Mouse (Mus musculus): Measurements from ENCODE around the gene Olfr160. TPM values are rescaled to one million over a fixed set of nuclear protein-coding genes. Genes with fewer than 3 reads are reported as not detected.

Gene Olfr160
- polyA plus RNA-seq, 1 experiment, result not detected

DNA sequence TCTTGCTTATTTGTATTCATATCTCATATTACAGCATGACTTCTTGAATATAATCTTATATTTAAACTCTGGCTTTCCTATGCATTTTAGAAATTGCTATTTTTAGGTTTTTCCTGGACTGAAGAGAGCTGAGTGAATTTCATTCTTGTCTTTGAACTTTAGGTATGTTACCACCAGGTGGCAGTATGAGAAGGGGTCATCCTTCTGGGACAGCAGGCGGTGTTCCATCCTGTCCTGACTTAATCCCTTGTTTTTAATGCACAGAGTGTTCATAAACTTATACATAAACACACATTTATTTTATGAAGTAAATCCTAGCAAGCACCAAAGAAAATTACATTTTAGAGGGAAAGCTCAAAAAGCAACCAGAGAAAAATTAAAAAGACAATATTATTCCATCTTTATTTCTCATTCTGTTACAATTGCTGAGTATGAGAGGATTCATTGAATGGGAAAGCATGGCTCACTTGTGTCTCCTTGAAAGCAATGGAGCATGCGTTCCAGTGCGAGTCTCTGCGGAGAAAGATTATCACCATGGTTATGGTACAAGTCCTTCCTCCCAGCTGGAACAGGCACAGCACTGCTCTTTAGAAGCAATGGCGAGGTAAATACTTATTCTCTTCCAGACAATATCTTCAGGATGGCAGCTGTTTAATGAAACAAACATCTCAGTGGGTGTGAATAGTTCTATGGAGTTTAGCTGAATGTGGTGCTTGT lies 25.9 kb downstream of the Olfr160 start:
- DNase-seq, result no peak
- Histone ChIP-seq H3K27me3 (ENCODE audit: control insufficient read depth, insufficient read depth, low read length) (no peaks in the 10 kb centered on the region), H3K4me1 (ENCODE audit: control insufficient read depth, insufficient read depth, low read length) (no peaks in the 10 kb centered on the region), H3K4me3 (replicated peaks; ENCODE audit: insufficient read depth, low read depth, low read length) (no peak overlapping the region), H3K27ac (ENCODE audit: insufficient read depth, low read length) (no peak overlapping the region)
- WGBS, result 15% methylated on average over 5 of the region's 5 CpGs
- TF ChIP-seq CTCF (IDR thresholded peaks at IDR 0.05; ENCODE audit: borderline replicate concordance, insufficient read depth, low read depth, low read length) (peak; percentile 48; the same call in 1 of the 2 replicates), POLR2A (IDR thresholded peaks at IDR 0.05; ENCODE audit: borderline replicate concordance, insufficient read depth, low read length) (no peak)

DNA sequence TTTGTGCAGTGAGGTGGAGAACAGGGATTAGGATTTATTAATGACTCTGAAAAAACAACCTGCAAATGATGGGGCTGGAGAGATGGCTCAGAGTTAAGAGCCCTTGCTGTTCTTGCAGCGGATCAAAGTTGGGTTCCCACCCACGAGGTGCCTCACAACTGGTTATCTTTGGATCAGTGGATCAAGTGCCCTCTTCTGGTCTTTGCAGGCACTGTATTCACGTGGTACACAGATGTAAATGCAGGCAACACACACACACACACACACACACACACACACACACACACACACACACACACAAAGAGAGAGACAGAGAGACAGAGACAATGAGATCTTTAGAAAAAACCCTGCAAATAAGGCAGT lies 28.1 kb downstream of the Olfr160 start:
- DNase-seq, result no peak
- no peak overlapping the region for H3K27ac ChIP-seq (ENCODE audit: insufficient read depth, low read length)
- H3K27me3 ChIP-seq (ENCODE audit: control insufficient read depth, insufficient read depth, low read length), result no peaks in the 10 kb centered on the region
- WGBS, result 36% methylated on average over 3 of the region's 3 CpGs
- no peak overlapping the region for H3K4me3 ChIP-seq (replicated peaks; ENCODE audit: insufficient read depth, low read depth, low read length)
- H3K4me1 ChIP-seq (ENCODE audit: control insufficient read depth, insufficient read depth, low read length), result no peaks in the 10 kb centered on the region
- no peak for TF ChIP-seq POLR2A (IDR thresholded peaks at IDR 0.05; ENCODE audit: borderline replicate concordance, insufficient read depth, low read length)
- TF ChIP-seq CTCF (IDR thresholded peaks at IDR 0.05; ENCODE audit: borderline replicate concordance, insufficient read depth, low read depth, low read length), result no peak

DNA sequence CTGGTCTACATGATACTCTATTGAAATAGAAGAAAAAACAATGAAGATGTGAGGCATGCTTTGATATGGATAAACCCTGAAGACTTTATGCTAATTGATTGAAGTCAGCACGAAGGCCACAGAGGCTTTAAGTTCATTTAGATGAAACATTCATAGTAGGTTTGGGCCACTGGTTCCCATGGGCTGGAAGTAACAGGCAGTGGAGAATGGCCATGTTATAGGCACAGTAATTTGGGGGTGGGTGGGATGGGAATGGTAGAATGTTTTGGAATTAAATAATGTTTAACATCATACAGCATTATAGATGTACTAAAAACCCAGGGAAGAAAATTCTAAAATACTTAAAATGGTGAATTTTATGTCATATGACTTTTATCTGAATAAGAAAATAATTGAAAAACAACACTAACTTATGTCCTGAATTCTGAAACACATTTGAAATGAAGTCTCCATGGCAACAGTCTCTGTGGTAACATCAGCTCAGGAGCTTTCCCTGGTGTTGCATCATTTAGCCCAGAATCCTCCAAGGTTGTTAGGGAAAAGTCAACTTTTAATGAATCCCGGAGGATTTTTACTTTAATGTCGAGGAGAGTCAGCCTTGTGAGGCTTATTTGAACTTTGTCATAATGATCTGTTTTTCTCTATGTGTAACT lies 28.6 kb downstream of the Olfr160 start:
- TF ChIP-seq CTCF (IDR thresholded peaks at IDR 0.05; ENCODE audit: borderline replicate concordance, insufficient read depth, low read depth, low read length) (no peak), POLR2A (IDR thresholded peaks at IDR 0.05; ENCODE audit: borderline replicate concordance, insufficient read depth, low read length) (no peak)
- WGBS, result 53% methylated on average over 3 of the region's 3 CpGs
- Histone ChIP-seq H3K4me3 (replicated peaks; ENCODE audit: insufficient read depth, low read depth, low read length) (no peak overlapping the region), H3K27ac (ENCODE audit: insufficient read depth, low read length) (no peak overlapping the region), H3K27me3 (ENCODE audit: control insufficient read depth, insufficient read depth, low read length) (no peaks in the 10 kb centered on the region), H3K4me1 (ENCODE audit: control insufficient read depth, insufficient read depth, low read length) (no peaks in the 10 kb centered on the region)
- DNase-seq, result no peak

DNA sequence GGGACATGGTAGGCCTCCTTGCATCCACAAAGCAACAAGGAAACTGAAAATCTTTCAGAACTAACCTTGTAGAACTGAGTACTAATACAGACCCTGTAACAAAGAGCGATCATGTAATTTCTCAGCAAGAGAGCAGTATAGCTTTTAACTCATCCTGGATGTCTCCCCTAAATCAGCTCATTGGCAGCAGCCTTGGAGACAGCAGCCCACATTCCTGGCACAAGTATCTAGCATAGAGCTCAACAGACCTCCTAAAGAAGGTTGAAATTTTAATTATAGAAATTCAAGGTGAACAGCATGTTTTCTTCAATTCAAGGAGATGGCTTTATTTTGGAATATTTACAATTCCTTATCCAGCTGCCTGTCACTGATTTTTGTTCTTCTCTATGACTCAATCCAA lies 34.9 kb downstream of the Olfr160 start:
- H3K4me3 ChIP-seq (replicated peaks; ENCODE audit: insufficient read depth, low read depth, low read length), result no peak overlapping the region
- no peaks in the 10 kb centered on the region for H3K4me1 ChIP-seq (ENCODE audit: control insufficient read depth, insufficient read depth, low read length)
- no peak for DNase-seq
- H3K27ac ChIP-seq (ENCODE audit: insufficient read depth, low read length), result no peak overlapping the region
- H3K27me3 ChIP-seq (ENCODE audit: control insufficient read depth, insufficient read depth, low read length), result no peaks in the 10 kb centered on the region
- 92% methylated on average over 1 of the region's 1 CpGs for WGBS
- TF ChIP-seq CTCF (IDR thresholded peaks at IDR 0.05; ENCODE audit: borderline replicate concordance, insufficient read depth, low read depth, low read length), result no peak
- no peak for TF ChIP-seq POLR2A (IDR thresholded peaks at IDR 0.05; ENCODE audit: borderline replicate concordance, insufficient read depth, low read length)

DNA sequence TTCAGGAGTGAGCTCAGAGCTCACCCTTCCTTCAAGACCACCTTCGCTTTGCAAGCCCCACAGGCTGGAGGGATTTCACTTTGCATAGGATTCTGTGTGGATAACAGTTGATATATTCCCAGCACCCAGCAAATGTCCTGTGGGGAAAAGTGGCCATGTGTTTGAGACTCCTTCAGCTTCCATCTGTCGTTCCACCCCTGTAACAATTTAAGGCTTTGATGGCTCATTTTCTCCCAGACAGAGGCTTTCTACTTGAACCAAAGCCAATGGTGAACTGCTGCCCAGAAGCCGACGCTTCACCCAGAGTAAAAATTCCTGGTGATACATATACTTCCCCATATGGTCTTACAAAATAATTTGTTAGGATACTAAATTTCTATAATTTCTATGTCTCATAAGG lies 40.8 kb downstream of the Olfr160 start:
- no peak for TF ChIP-seq CTCF (IDR thresholded peaks at IDR 0.05; ENCODE audit: borderline replicate concordance, insufficient read depth, low read depth, low read length)
- no peak for TF ChIP-seq POLR2A (IDR thresholded peaks at IDR 0.05; ENCODE audit: borderline replicate concordance, insufficient read depth, low read length)
- no peaks in the 10 kb centered on the region for H3K27me3 ChIP-seq (ENCODE audit: control insufficient read depth, insufficient read depth, low read length)
- H3K4me1 ChIP-seq (ENCODE audit: control insufficient read depth, insufficient read depth, low read length), result no peaks in the 10 kb centered on the region
- no peak overlapping the region for H3K27ac ChIP-seq (ENCODE audit: insufficient read depth, low read length)
- H3K4me3 ChIP-seq (replicated peaks; ENCODE audit: insufficient read depth, low read depth, low read length), result no peak overlapping the region
- 14% methylated on average over 4 of the region's 4 CpGs for WGBS
- no peak for DNase-seq

DNA sequence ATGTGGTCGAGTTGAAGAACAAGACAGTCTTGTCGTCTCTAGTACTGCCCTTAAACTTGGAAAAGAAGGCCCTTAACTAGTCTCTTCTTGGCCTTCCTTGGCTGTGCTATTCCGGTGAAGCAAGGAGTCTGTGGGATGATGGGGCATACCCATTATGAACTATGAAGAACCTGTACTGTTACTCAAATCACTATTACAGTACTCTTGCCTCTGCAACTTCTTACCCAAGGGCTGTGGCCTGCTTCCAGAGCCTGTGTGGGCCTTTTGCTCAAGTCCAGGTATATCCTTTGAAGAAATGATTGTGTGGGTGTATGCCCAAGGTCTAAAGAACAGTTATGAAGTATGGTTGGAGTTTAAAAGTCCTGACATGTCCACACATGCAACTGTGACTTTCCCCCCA lies 45.8 kb downstream of the Olfr160 start:
- Histone ChIP-seq H3K27ac (ENCODE audit: insufficient read depth, low read length) (no peak overlapping the region), H3K27me3 (ENCODE audit: control insufficient read depth, insufficient read depth, low read length) (no peaks in the 10 kb centered on the region), H3K4me1 (ENCODE audit: control insufficient read depth, insufficient read depth, low read length) (no peaks in the 10 kb centered on the region), H3K4me3 (replicated peaks; ENCODE audit: insufficient read depth, low read depth, low read length) (no peak overlapping the region)
- no peak for DNase-seq
- TF ChIP-seq POLR2A (IDR thresholded peaks at IDR 0.05; ENCODE audit: borderline replicate concordance, insufficient read depth, low read length) (no peak), CTCF (IDR thresholded peaks at IDR 0.05; ENCODE audit: borderline replicate concordance, insufficient read depth, low read depth, low read length) (no peak)
- WGBS, result 94% methylated on average over 3 of the region's 3 CpGs

DNA sequence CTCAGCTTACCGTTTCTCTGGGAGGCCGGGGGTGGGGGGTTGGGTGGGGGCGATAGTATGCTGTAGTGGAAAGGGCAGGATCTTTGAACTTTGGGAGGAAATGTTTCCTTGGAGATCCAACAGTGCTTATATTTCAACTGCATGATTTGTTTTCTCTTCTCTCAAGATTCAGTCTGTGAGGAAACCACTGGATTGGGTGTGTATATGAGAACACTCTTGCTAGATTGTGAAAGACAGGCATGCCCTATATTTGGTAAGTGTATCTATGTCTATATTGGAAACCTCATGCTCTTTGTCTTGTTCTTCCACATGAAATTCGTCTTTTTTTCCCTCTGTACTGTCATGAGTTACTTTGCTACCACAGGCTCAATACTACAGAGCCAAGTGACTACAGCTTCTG lies 46.4 kb downstream of the Olfr160 start:
- no peak overlapping the region for H3K4me3 ChIP-seq (replicated peaks; ENCODE audit: insufficient read depth, low read depth, low read length)
- no peaks in the 10 kb centered on the region for H3K4me1 ChIP-seq (ENCODE audit: control insufficient read depth, insufficient read depth, low read length)
- DNase-seq, result no peak
- H3K27me3 ChIP-seq (ENCODE audit: control insufficient read depth, insufficient read depth, low read length), result no peaks in the 10 kb centered on the region
- no peak overlapping the region for H3K27ac ChIP-seq (ENCODE audit: insufficient read depth, low read length)
- 75% methylated on average over 4 of the region's 4 CpGs for WGBS
- no peak for TF ChIP-seq POLR2A (IDR thresholded peaks at IDR 0.05; ENCODE audit: borderline replicate concordance, insufficient read depth, low read length)
- no peak for TF ChIP-seq CTCF (IDR thresholded peaks at IDR 0.05; ENCODE audit: borderline replicate concordance, insufficient read depth, low read depth, low read length)

DNA sequence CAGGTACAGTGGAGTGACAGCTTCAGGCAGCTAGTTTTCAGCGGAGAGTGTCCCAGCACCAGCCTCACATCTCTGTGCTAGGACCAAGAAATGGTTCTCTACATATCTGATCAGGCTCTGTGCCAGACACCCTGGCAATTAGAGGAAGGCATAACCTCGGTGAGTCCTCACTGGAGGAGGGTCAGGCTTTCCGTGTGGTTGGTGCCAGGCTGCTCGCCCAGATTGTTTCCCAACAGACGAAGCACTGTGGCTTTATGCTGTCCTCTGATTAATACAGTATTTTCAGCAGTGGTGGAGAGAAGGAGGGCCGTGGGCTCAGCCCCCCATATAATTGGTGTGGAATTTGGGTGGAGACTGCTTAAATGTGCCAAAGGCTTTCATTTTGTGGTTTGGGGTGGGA lies 46.9 kb downstream of the Olfr160 start, which contains the start of gene Panx3:
TSS of gene Panx3 (minus strand) at position 121 of the 400 bp plus-strand sequence.
- Histone ChIP-seq H3K27ac (ENCODE audit: insufficient read depth, low read length) (no peak within 1 kb of the TSS), H3K4me3 (replicated peaks; ENCODE audit: insufficient read depth, low read depth, low read length) (no peak within 1 kb of the TSS), H3K27me3 (ENCODE audit: control insufficient read depth, insufficient read depth, low read length) (no peaks in the 10 kb centered on the region), H3K4me1 (ENCODE audit: control insufficient read depth, insufficient read depth, low read length) (no peaks in the 10 kb centered on the region)
- TF ChIP-seq CTCF (IDR thresholded peaks at IDR 0.05; ENCODE audit: borderline replicate concordance, insufficient read depth, low read depth, low read length) (no peak), POLR2A (IDR thresholded peaks at IDR 0.05; ENCODE audit: borderline replicate concordance, insufficient read depth, low read length) (no peak)
- no peak for DNase-seq
- WGBS, result 26% methylated on average over 6 of the region's 6 CpGs
